Mouse (Mus musculus): ENCODE data around the gene Jam3. TPM values are rescaled to one million over a fixed set of nuclear protein-coding genes. Genes with fewer than 3 reads are reported as not detected.
A peak's percentile ranks its signal among the peaks of the same experiment; 100 is the strongest.

The Jam3 gene
- polyA plus RNA-seq (2014; fragmentation: Nextera tagmentation; extraction: Ambion mirVana): 68.9 and 70.4 TPM in 2 replicates

DNA sequence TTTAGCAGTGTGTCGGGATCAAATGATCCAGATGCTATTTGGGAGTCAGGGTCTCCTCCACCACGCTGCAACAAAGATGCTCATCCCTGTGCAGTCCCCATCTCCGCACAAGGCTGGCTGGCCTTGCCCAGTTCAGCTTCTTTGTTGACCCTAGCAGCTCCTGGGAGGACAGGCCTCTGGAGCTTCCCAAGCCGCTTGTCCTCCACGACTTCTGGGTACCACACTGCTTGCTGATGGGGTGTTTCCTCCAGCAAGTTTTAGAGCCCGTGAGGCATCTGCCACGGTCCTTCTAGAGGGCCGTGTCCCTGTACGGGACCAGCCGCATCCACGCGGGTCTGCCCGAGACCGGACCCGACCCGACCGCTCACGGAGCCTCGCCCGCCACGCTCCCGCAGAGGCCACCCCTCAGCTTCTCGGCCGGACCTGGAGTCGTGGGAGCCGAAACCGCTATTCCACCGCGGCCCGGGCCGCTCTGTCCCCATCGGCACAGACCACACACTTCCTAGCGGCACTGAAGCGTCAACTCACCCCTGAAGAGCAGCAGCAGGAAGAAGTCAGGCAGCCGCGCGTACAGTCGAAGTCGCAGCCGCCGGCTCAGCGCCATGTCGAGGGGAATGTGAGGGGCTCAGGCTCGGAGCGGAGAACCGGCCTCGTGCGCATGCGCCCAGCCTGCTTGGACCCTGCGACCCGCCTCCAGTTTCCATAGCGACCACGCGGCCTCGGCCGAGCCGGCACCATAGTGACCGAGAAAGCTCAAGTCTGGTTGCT is at the start of gene Jam3:
Gene Jam3 (minus strand): TSS at position 659 of the 768 bp plus-strand sequence.
- H3K4me1 ChIP-seq (ENCODE audit: insufficient read depth): no peaks in the 10 kb centered on the region
- peak within 1 kb of the TSS; percentile 61 for H3K4me3 ChIP-seq (ENCODE audit: low read depth, low read length)
- peak within 1 kb of the TSS; percentile 90 for H3K27ac ChIP-seq (ENCODE audit: low read depth)
- under 1% methylated on average over 58 of the region's 58 CpGs for WGBS
- peak within 1 kb of the TSS; percentile 76 for H3K4me2 ChIP-seq
- H3K36me3 ChIP-seq (ENCODE audit: insufficient read depth): no peaks in the 10 kb centered on the region
- H3K27me3 ChIP-seq (ENCODE audit: insufficient read depth, low read length): no peaks in the 10 kb centered on the region
- no peaks in the 10 kb centered on the region for H3K9me3 ChIP-seq (ENCODE audit: low read depth, low read length)
- peak; percentile 99 for ATAC-seq (ENCODE audit: insufficient read depth)
- H3K9ac ChIP-seq: peak within 1 kb of the TSS; percentile 65
- TF ChIP-seq CTCF (IDR thresholded peaks at IDR 0.05; ENCODE audit: low read depth): no peak; the same call in 1 of the 2 replicates
- peak; percentile 98 for DNase-seq

DNA sequence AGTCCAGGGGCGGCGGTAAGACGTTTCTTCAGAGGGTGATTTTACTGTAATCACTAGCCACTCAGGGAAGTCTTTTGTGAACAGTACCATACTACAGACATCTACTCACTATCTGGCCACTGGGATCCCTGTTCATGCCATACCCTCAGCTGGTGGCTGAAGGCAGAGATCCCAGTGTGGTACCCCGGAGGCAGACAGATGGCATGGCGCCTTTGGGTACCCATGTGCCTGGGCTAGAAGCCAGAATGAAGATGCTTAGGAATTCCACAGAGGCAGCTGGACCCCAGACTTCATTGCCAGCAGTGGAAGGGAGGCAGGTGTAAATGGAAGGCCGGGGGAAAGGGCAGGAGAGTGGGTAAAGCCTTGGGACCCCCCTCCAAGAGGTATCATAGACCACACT is 49.0 kb upstream of the Jam3 start:
- Histone ChIP-seq H3K27ac (ENCODE audit: low read depth) (no peak overlapping the region), H3K9ac (no peak overlapping the region), H3K27me3 (ENCODE audit: insufficient read depth, low read length) (no peaks in the 10 kb centered on the region), H3K4me1 (ENCODE audit: insufficient read depth) (no peaks in the 10 kb centered on the region), H3K4me2 (no peak overlapping the region), H3K36me3 (ENCODE audit: insufficient read depth) (no peaks in the 10 kb centered on the region), H3K4me3 (ENCODE audit: low read depth, low read length) (no peak overlapping the region), H3K9me3 (ENCODE audit: low read depth, low read length) (no peaks in the 10 kb centered on the region)
- TF ChIP-seq CTCF (IDR thresholded peaks at IDR 0.05; ENCODE audit: low read depth): no peak
- DNase-seq (no peak), ATAC-seq (ENCODE audit: insufficient read depth) (no peak)
- WGBS: 86% methylated on average over 6 of the region's 6 CpGs

DNA sequence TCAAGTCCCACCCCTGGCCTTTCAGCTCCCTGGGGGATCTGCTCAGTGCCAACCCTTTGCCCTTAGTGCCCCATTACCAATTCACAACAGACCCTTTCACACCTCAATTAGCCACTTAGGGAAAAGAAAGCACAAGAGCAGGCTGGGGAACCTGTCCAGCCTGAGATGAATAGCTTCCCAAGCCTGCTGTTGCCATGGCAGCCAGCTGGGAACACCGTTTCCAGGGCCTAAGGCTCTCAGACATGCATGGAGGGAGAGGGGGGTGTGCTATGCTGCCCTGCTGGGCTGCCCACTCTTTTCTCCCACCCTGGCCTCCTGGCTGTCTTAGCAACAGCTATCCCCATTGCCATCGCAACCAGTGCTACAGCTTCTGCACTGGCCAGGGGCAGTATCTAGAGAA is 47.9 kb upstream of the Jam3 start:
- H3K4me2 ChIP-seq: no peak overlapping the region
- no peak for TF ChIP-seq CTCF (IDR thresholded peaks at IDR 0.05; ENCODE audit: low read depth)
- no peak overlapping the region for H3K4me3 ChIP-seq (ENCODE audit: low read depth, low read length)
- no peak overlapping the region for H3K27ac ChIP-seq (ENCODE audit: low read depth)
- no peaks in the 10 kb centered on the region for H3K27me3 ChIP-seq (ENCODE audit: insufficient read depth, low read length)
- no peaks in the 10 kb centered on the region for H3K4me1 ChIP-seq (ENCODE audit: insufficient read depth)
- DNase-seq (peak; percentile 73), ATAC-seq (ENCODE audit: insufficient read depth) (peak; percentile 93)
- WGBS: 9% methylated on average over 2 of the region's 2 CpGs
- H3K9ac ChIP-seq: no peak overlapping the region
- no peaks in the 10 kb centered on the region for H3K9me3 ChIP-seq (ENCODE audit: low read depth, low read length)
- H3K36me3 ChIP-seq (ENCODE audit: insufficient read depth): no peaks in the 10 kb centered on the region

DNA sequence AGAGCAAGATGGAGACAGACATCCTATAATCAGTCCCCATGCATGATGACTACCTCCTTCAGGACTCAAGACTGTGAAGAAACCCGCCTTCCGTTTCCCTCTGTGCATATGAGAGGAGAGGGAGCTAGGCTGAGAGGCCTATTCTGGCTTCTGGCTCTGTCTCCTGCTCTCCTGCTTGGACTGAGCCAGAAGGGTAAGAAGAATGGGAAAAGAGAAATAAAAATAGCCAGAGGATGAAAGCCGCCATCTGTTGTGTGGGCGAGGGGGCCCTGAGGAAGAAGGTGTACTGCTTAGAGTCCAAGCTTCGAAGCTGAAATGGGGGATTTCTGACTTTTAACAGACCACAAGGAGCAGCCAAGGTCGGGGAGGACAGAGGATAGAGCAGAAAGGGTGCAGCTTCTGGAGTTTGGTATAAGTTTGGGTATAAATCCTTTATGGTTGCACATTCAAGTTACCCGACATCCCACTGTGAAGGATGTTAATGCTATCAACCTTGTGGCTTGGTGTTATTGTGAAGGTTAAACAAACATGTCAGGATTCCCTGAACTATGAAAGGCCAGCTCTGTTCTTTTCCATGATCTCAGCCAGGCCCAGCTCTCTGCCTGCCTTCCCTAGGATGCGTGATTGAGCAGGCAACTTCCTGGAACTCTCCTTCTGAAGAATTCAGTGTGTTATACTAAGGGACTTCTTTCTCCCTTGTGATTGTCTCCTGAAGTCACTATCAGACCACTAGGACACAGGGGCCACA is 46.4 kb upstream of the Jam3 start:
- no peak overlapping the region for H3K4me3 ChIP-seq (ENCODE audit: low read depth, low read length)
- H3K27me3 ChIP-seq (ENCODE audit: insufficient read depth, low read length): no peaks in the 10 kb centered on the region
- H3K9me3 ChIP-seq (ENCODE audit: low read depth, low read length): no peaks in the 10 kb centered on the region
- no peak for TF ChIP-seq CTCF (IDR thresholded peaks at IDR 0.05; ENCODE audit: low read depth)
- DNase-seq: no peak
- no peak for ATAC-seq (ENCODE audit: insufficient read depth)
- H3K4me1 ChIP-seq (ENCODE audit: insufficient read depth): no peaks in the 10 kb centered on the region
- H3K4me2 ChIP-seq: no peak overlapping the region
- no peaks in the 10 kb centered on the region for H3K36me3 ChIP-seq (ENCODE audit: insufficient read depth)
- H3K27ac ChIP-seq (ENCODE audit: low read depth): no peak overlapping the region
- 70% methylated on average over 8 of the region's 8 CpGs for WGBS
- no peak overlapping the region for H3K9ac ChIP-seq

DNA sequence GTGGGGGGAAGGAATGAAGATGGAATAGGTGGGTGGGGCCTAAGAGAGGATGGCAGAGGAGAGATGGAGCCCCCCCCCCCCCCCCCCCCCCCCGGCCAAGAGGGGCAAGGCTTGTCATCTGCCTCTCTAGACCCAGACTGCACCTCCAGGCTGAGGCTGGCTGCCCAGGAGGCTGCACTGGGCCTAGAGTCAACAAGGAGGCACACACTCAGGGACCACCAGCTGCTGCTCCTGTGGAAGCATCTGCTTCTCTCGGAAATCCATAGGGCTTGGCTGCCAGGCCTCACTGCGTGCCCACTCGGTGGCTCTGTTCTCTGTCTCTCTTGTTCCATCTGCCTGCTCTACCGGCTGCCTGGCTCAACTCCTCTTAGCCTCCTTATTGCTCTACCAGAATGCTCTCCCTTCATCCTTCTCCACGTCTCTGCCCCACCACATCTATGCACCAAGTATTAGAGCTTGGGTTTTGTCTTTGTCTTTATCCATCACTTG is 38.4 kb upstream of the Jam3 start:
- 82% methylated on average over 5 of the region's 6 CpGs for WGBS
- no peak for ATAC-seq (ENCODE audit: insufficient read depth)
- no peak for DNase-seq
- H3K9me3 ChIP-seq (ENCODE audit: low read depth, low read length): no peaks in the 10 kb centered on the region
- no peaks in the 10 kb centered on the region for H3K36me3 ChIP-seq (ENCODE audit: insufficient read depth)
- no peak overlapping the region for H3K4me3 ChIP-seq (ENCODE audit: low read depth, low read length)
- peaks cover 20% of the 10 kb centered on the region for H3K4me1 ChIP-seq (ENCODE audit: insufficient read depth)
- no peak for TF ChIP-seq CTCF (IDR thresholded peaks at IDR 0.05; ENCODE audit: low read depth)
- no peaks in the 10 kb centered on the region for H3K27me3 ChIP-seq (ENCODE audit: insufficient read depth, low read length)
- no peak overlapping the region for H3K27ac ChIP-seq (ENCODE audit: low read depth)
- H3K9ac ChIP-seq: no peak overlapping the region
- no peak overlapping the region for H3K4me2 ChIP-seq

DNA sequence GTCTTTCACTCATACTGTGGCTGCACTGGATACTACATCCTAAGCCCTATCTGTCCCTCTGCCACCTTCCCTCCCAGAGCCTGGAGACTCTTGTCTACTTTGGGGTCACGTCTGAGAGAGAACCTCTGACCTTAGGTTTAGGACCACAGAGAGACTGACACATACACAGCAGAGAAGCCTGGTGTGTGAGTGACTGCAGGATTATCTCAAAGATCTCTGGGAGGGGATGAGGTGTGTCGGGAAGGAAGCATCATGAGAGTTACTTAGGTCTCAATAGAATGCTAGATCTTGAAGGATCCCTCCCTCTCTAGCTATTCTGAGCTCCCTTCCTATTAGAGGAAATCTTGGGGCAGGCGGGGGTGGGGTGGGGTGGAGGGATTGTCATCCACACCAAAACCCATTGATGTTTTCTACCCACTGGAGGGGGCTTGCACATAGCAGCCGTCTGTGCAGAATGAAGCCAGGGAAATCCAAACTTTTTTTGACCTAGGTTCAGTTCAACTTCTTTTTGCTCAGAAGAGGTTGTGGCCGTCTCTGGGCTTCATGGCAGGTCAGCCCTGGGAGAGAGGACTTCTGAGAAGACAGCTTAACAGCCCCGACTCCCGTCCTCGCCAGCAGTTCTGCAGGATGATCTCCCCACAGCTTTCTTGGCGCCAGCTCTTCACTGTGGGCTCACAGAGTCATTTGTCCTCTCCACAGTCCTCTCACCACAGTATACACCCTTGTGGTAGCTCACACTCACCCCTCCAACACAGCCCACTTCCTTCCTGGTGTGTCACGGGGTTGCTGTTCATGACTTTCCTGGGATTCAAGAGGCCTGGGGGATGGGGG is 37.8 kb upstream of the Jam3 start:
- Histone ChIP-seq H3K4me2 (no peak overlapping the region; the same call in 1 of the 2 replicates), H3K27ac (ENCODE audit: low read depth) (peak overlapping the region; percentile 91), H3K27me3 (ENCODE audit: insufficient read depth, low read length) (no peaks in the 10 kb centered on the region), H3K9me3 (ENCODE audit: low read depth, low read length) (no peaks in the 10 kb centered on the region), H3K4me3 (ENCODE audit: low read depth, low read length) (no peak overlapping the region), H3K4me1 (ENCODE audit: insufficient read depth) (peaks cover 20% of the 10 kb centered on the region), H3K9ac (no peak overlapping the region), H3K36me3 (ENCODE audit: insufficient read depth) (no peaks in the 10 kb centered on the region)
- DNase-seq (no peak), ATAC-seq (ENCODE audit: insufficient read depth) (peak; percentile 7; the same call in 1 of the 2 replicates)
- no peak for TF ChIP-seq CTCF (IDR thresholded peaks at IDR 0.05; ENCODE audit: low read depth)
- 46% methylated on average over 10 of the region's 10 CpGs for WGBS

All from lung, embryonic 14.5 days (tissue).